Mouse (Mus musculus) lung, adult 2 months (tissue): ENCODE results near the gene Qk. TPM values are rescaled to one million over a fixed set of nuclear protein-coding genes. Genes with fewer than 3 reads are reported as not detected.

ENCODE experiments used
- DNase-seq: peaks from one replicate; pipeline ENCODE4 v3.0.0; 2022
- H3K4me1 ChIP-seq: fragments of 200-500 bp; 2 replicates; pipeline ENCODE4 v1.6.1; 2011; ENCODE audit warnings: low read length; ENCODE audit not compliant: control insufficient read depth, insufficient read depth
- H3K4me3 ChIP-seq: fragments of 200-500 bp; replicated peaks from 2 replicates; pipeline ENCODE3; 2011; ENCODE audit warnings: low read depth, mild to moderate bottlenecking, control low read depth, low read length; ENCODE audit errors: extremely low read depth
- CTCF ChIP-seq: fragments of 200-500 bp; IDR thresholded peaks from 2 replicates; pipeline ENCODE4 v1.5.1; 2011; ENCODE audit warnings: mild to moderate bottlenecking, low read length, control low read depth; ENCODE audit not compliant: insufficient read depth
- POLR2A ChIP-seq: fragments of 200-500 bp; IDR thresholded peaks from 2 replicates; pipeline ENCODE4 v1.6.1; 2011; ENCODE audit warnings: low read depth, mild to moderate bottlenecking, control low read depth, low read length, borderline replicate concordance; ENCODE audit errors: extremely low read depth
- WGBS: fragments of 180-500 bp; shearing (Covaris S2); methylation state at CpG from one replicate; pipeline ENCODE4 v1.1.7; 2018; 5-methylcytosine and 5-hydroxymethylcytosine counted together
- polyA plus RNA-seq: library from polyadenylated mRNA; depleted of rRNA; stranded (reverse); fragments of >200 nt; gene quantifications from 2 replicates; pipeline ENCODE4 v1.2.3, GENCODE M21; 2012

Qk gene
- polyA plus RNA-seq, 1 experiment = 394 TPM

- WGBS = 32% methylated on average over 2 of the region's 2 CpGs
- TF ChIP-seq POLR2A (no peak), CTCF (no peak)
- Histone ChIP-seq H3K4me3 (no peak overlapping the region), H3K4me1 (peaks cover 9% of the 10 kb centered on the region)
- DNase-seq = no peak
Measured at GRCm38 (mm10) chr17:10292520-10292919, 27.1 kb downstream of the Qk start.

- Histone ChIP-seq H3K4me1 (peaks cover 5% of the 10 kb centered on the region), H3K4me3 (no peak overlapping the region)
- TF ChIP-seq CTCF (no peak), POLR2A (no peak)
- DNase-seq = no peak
- 48% methylated on average over 2 of the region's 2 CpGs for WGBS
Measured at GRCm38 (mm10) chr17:10284772-10285171, 34.9 kb downstream of the Qk start.

GRCm38 (mm10) chr17:10279532-10279931 is 40.1 kb downstream of the Qk start:
- no peak for DNase-seq
- WGBS = 80% methylated on average over 2 of the region's 2 CpGs
- Histone ChIP-seq H3K4me1 (peaks cover 6% of the 10 kb centered on the region), H3K4me3 (no peak overlapping the region)
- no peak for TF ChIP-seq POLR2A
- TF ChIP-seq CTCF = no peak

- no peak for DNase-seq
- no peak for TF ChIP-seq POLR2A
- TF ChIP-seq CTCF = no peak
- peaks cover 3% of the 10 kb centered on the region for H3K4me1 ChIP-seq
- 73% methylated on average over 3 of the region's 3 CpGs for WGBS
- no peak overlapping the region for H3K4me3 ChIP-seq
Measured at GRCm38 (mm10) chr17:10269518-10269917, 50.1 kb downstream of the Qk start.

GRCm38 (mm10) chr17:10268468-10268867 is 51.2 kb downstream of the Qk start:
- DNase-seq = no peak
- Histone ChIP-seq H3K4me3 (no peak overlapping the region), H3K4me1 (peaks cover 3% of the 10 kb centered on the region)
- WGBS = 54% methylated on average over 1 of the region's 1 CpGs
- TF ChIP-seq POLR2A = no peak
- no peak for TF ChIP-seq CTCF

GRCm38 (mm10) chr17:10266207-10266606 is 53.4 kb downstream of the Qk start:
- 53% methylated on average over 4 of the region's 4 CpGs for WGBS
- Histone ChIP-seq H3K4me1 (peaks cover 3% of the 10 kb centered on the region), H3K4me3 (no peak overlapping the region)
- no peak for DNase-seq
- TF ChIP-seq POLR2A (no peak), CTCF (no peak)

GRCm38 (mm10) chr17:10251252-10251958 is 68.2 kb downstream of the Qk start:
- 49% methylated on average over 4 of the region's 4 CpGs for WGBS
- peaks cover 12% of the 10 kb centered on the region for H3K4me1 ChIP-seq
- DNase-seq = no peak
- H3K4me3 ChIP-seq = no peak overlapping the region
- no peak for TF ChIP-seq CTCF

- no peak for TF ChIP-seq POLR2A
- no peak for TF ChIP-seq CTCF
- Histone ChIP-seq H3K4me3 (no peak overlapping the region), H3K4me1 (peaks cover 14% of the 10 kb centered on the region)
- no peak for DNase-seq
- WGBS = 56% methylated on average over 1 of the region's 1 CpGs
Measured at GRCm38 (mm10) chr17:10240081-10240480, 79.6 kb downstream of the Qk start.

GRCm38 (mm10) chr17:10236595-10236994 is 83.1 kb downstream of the Qk start:
- 84% methylated on average over 2 of the region's 2 CpGs for WGBS
- H3K4me3 ChIP-seq = no peak overlapping the region
- no peak for DNase-seq
- peaks cover 22% of the 10 kb centered on the region for H3K4me1 ChIP-seq
- TF ChIP-seq CTCF (no peak), POLR2A (no peak)

GRCm38 (mm10) chr17:10232406-10232805 is 87.2 kb downstream of the Qk start:
- 67% methylated on average over 3 of the region's 3 CpGs for WGBS
- Histone ChIP-seq H3K4me1 (peaks cover 13% of the 10 kb centered on the region), H3K4me3 (no peak overlapping the region)
- TF ChIP-seq CTCF = no peak
- no peak for TF ChIP-seq POLR2A
- DNase-seq = no peak
